ENCODE assay signal across 19 mouse cellular contexts in the genomic region with DNA sequence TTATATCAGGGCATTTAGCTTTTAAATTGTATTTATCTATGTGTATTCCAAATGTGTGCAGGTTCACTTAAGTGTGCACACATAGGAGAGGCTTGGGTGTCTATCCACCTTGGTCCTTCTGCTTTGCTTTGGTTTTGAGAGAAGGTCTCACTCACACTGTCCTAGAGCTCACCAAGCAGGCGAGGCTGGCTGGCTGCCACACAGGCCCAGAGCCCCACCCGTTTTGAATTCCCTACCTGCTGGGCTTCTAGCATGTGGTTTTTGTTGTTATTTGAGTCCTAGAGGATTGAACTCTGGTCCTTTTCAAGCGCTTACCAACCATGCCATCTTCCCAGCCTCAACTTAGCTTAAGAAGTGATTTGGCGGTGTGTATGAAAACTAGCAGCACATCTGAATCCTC. TPM values are rescaled to one million over a fixed set of nuclear protein-coding genes. Genes with fewer than 3 reads are reported as not detected.
DNase-seq lines count a peak whose midpoint lies in the region; ATAC-seq lines count a peak whose summit lies in the region.
"Had no signal": no experiment of that assay in that cellular context is flagged by ENCODE, and none has a peak within 500 bp of the region (broad histone marks: within the 10 kb centered on the region; RNA-seq: fewer than 3 reads in every experiment).

No protein-coding gene starts in this region.

- H3K27me3 ChIP-seq in heart, embryonic 15.5 days = no peaks in the 10 kb centered on the region
- no peaks in the 10 kb centered on the region for H3K27me3 ChIP-seq in kidney, embryonic 15.5 days
- H3K27me3 ChIP-seq: forebrain, embryonic 13.5 days; neural tube, embryonic 13.5 days; stomach, embryonic 15.5 days had no signal

- no peaks in the 10 kb centered on the region for H3K9me3 ChIP-seq in heart, embryonic 15.5 days (replicated peaks)
- no peaks in the 10 kb centered on the region; the same call in 1 of the 2 replicates for H3K9me3 ChIP-seq in kidney, embryonic 15.5 days (replicated peaks)
- H3K9me3 ChIP-seq: embryonic facial prominence, embryonic 10.5 days; forebrain, embryonic 13.5 days; stomach, embryonic 15.5 days had no signal

- H3K4me3 ChIP-seq in heart, embryonic 15.5 days = no peak overlapping the region
- H3K4me3 ChIP-seq in kidney, embryonic 15.5 days (replicated peaks) = no peak overlapping the region
- H3K4me3 ChIP-seq: embryonic facial prominence, embryonic 10.5 days; forebrain, embryonic 13.5 days; neural tube, embryonic 13.5 days; stomach, embryonic 15.5 days had no signal

- DNase-seq in heart, adult 8-10 months (ENCODE audit: low spot score) = no peak
- peak; percentile 52 for DNase-seq in kidney, postnatal 10 days
- peak; percentile 31 to 52 for DNase-seq in heart, postnatal 14 days
- DNase-seq in adrenal gland, postnatal 25 days = no peak
- DNase-seq in thymus, adult 18-20 months = no peak
- DNase-seq: gastrocnemius, postnatal 14 days; layer of hippocampus, postnatal 36 days; liver; liver, postnatal 0 days; right cerebral cortex, postnatal 14 days had no signal

- peaks cover 35% of the 10 kb centered on the region for H3K4me1 ChIP-seq in heart, embryonic 15.5 days (replicated peaks)
- H3K4me1 ChIP-seq in kidney, embryonic 15.5 days = no peaks in the 10 kb centered on the region
- H3K4me1 ChIP-seq: embryonic facial prominence, embryonic 10.5 days; forebrain, embryonic 13.5 days; neural tube, embryonic 13.5 days; stomach, embryonic 15.5 days had no signal

- ATAC-seq in heart, embryonic 15.5 days (replicated peaks; ENCODE audit: insufficient number of reproducible peaks, insufficient read depth, low FRiP score, low read depth) = no peak
- no peak for ATAC-seq in kidney, embryonic 15.5 days (replicated peaks; ENCODE audit: low FRiP score)
- ATAC-seq: forebrain, embryonic 13.5 days; hindbrain, embryonic 16.5 days; liver, postnatal 0 days had no signal

- no peak overlapping the region for H3K4me2 ChIP-seq in heart, embryonic 15.5 days
- no peak overlapping the region for H3K4me2 ChIP-seq in kidney, embryonic 15.5 days
- H3K4me2 ChIP-seq: forebrain, embryonic 13.5 days; midbrain, embryonic 11.5 days; neural tube, embryonic 13.5 days; stomach, embryonic 15.5 days had no signal

- no peak overlapping the region for H3K9ac ChIP-seq in heart, embryonic 15.5 days
- no peak overlapping the region for H3K9ac ChIP-seq in kidney, embryonic 15.5 days
- H3K9ac ChIP-seq: forebrain, embryonic 13.5 days; liver, postnatal 0 days; neural tube, embryonic 13.5 days; stomach, embryonic 15.5 days had no signal

- peaks cover 88% of the 10 kb centered on the region for H3K36me3 ChIP-seq in heart, embryonic 15.5 days
- H3K36me3 ChIP-seq in kidney, embryonic 15.5 days = peaks cover 85% of the 10 kb centered on the region

- WGBS in heart, embryonic 15.5 days = 51% methylated on average over 4 of the region's 4 CpGs
- 76% methylated on average over 4 of the region's 4 CpGs for WGBS in kidney, embryonic 15.5 days

- H3K27ac ChIP-seq in heart, embryonic 15.5 days = 0 out of 2 replicates have a peak overlapping the region, but pooled peaks have one; percentile 31
- H3K27ac ChIP-seq in kidney, embryonic 15.5 days = no peak overlapping the region
- H3K27ac ChIP-seq: embryonic facial prominence, embryonic 10.5 days; forebrain, embryonic 13.5 days; macrophage; neural tube, embryonic 13.5 days; stomach, embryonic 15.5 days had no signal

- intact Hi-C loops in heart, postnatal 14 days (cut with DNase I) = no loop called here

RNA-seq across cellular contexts. Expression of gene Slc22a1, which starts 8.8 kb away (rescaled TPM):
- polyA plus RNA-seq in heart, embryonic 15.5 days (2015; fragmentation: Nextera tagmentation; extraction: Ambion mirVana) = 30.5 and 51.0 TPM in 2 replicates
- total RNA-seq in heart, adult 8-10 months (2022) = 10 to 100 TPM in 3 of 4 experiments, 1 to 10 TPM in 1; 9.5 to 26.9 (median 14.3) TPM
- polyA plus RNA-seq in kidney, embryonic 15.5 days (2015; fragmentation: Nextera tagmentation; extraction: Ambion mirVana) = 6.8 and 6.9 TPM in 2 replicates
- 1 to 10 TPM; 6.5 to 9.0 TPM for total RNA-seq in heart, postnatal 14 days (2021)
- 3.9 TPM in 1 of 2 replicates, not detected in the other for total RNA-seq in adrenal gland, postnatal 25 days (2021)
- total RNA-seq: gastrocnemius, postnatal 14 days; layer of hippocampus, postnatal 36 days had no signal
- polyA plus RNA-seq: embryonic facial prominence, embryonic 10.5 days; forebrain, embryonic 13.5 days; hindbrain, embryonic 16.5 days; macrophage; midbrain, embryonic 11.5 days; neural tube, embryonic 13.5 days had no signal

Comparison
In these comparisons a context has a peak if more than half of its experiments do, and no peak if none do; other contexts are left out.
1. DNase-seq: peak in kidney, postnatal 10 days (single experiment) and heart, postnatal 14 days (2 of 2); none in heart, adult 8-10 months (single experiment), adrenal gland, postnatal 25 days (single experiment) and thymus, adult 18-20 months (0 of 2).